Mouse (Mus musculus) mature B cell (primary cell): ENCODE results near the gene Zkscan17.

Experiments
- in situ Hi-C: fragments of 300-500 bp; cut with MboI; formaldehyde crosslinking; loops from 2 replicates; pipeline ENCODE4 v1.14.3; 2019

Gene Zkscan17

GRCm38 (mm10) chr11:59456346-59456745 lies 70.2 kb downstream of the Zkscan17 start:
- in situ Hi-C loops = no loop called here

GRCm38 (mm10) chr11:59451086-59451485 lies 75.5 kb downstream of the Zkscan17 start, which contains the start of gene Snap47:
Snap47 (minus strand) TSS chr11:59451186.
- in situ Hi-C loops = no loop called here

- in situ Hi-C loops = no loop called here
These were observed 76.2 kb downstream of the Zkscan17 start for GRCm38 (mm10) chr11:59450230-59450771.

GRCm38 (mm10) chr11:59449741-59450229 lies 76.8 kb downstream of the Zkscan17 start, which contains the start of gene Jmjd4:
Jmjd4 (plus strand) TSS chr11:59450045.
- in situ Hi-C loops = no loop called here

GRCm38 (mm10) chr11:59443102-59443501 lies 83.4 kb downstream of the Zkscan17 start:
- in situ Hi-C loops = no loop called here

GRCm38 (mm10) chr11:59437954-59438353 lies 88.6 kb downstream of the Zkscan17 start:
- in situ Hi-C loops = no loop called here
